Mouse (Mus musculus) embryo, embryonic 10 days (tissue): ENCODE results near the gene Jarid2.

ENCODE experiments used
- DNase-seq: peaks from one replicate; pipeline ENCODE4 v3.0.0-alpha.2; 2015; ENCODE audit warnings: low spot score

Jarid2 gene

GRCm38 (mm10) chr13:44839866-44840835, 110.9 kb downstream of the Jarid2 start:
- DNase-seq = peak; percentile 82

- DNase-seq = no peak
Measured at GRCm38 (mm10) chr13:44851426-44851825, 122.2 kb downstream of the Jarid2 start.

- DNase-seq = no peak
Measured at GRCm38 (mm10) chr13:44852024-44852423, 122.8 kb downstream of the Jarid2 start.

- no peak for DNase-seq
Measured at GRCm38 (mm10) chr13:44865566-44865965, 136.3 kb downstream of the Jarid2 start.

- no peak for DNase-seq
Measured at GRCm38 (mm10) chr13:44868037-44868650, 138.9 kb downstream of the Jarid2 start.

GRCm38 (mm10) chr13:44869418-44870119, 140.3 kb downstream of the Jarid2 start:
- DNase-seq = peak; percentile 97

GRCm38 (mm10) chr13:44876799-44877198, 147.5 kb downstream of the Jarid2 start:
- no peak for DNase-seq

GRCm38 (mm10) chr13:44881001-44881400, 151.7 kb downstream of the Jarid2 start:
- DNase-seq = no peak

GRCm38 (mm10) chr13:44886221-44886620, 156.9 kb downstream of the Jarid2 start:
- DNase-seq = no peak

- no peak for DNase-seq
Measured at GRCm38 (mm10) chr13:44890612-44891011, 161.3 kb downstream of the Jarid2 start.

- DNase-seq = no peak
Measured at GRCm38 (mm10) chr13:44891813-44892730, 162.8 kb downstream of the Jarid2 start.

- no peak for DNase-seq
Measured at GRCm38 (mm10) chr13:44896211-44896610, 166.9 kb downstream of the Jarid2 start.

GRCm38 (mm10) chr13:44902299-44902698, 173.0 kb downstream of the Jarid2 start:
- DNase-seq = no peak

- DNase-seq = no peak
Measured at GRCm38 (mm10) chr13:44903416-44903815, 174.1 kb downstream of the Jarid2 start.

GRCm38 (mm10) chr13:44904271-44904670, 175.0 kb downstream of the Jarid2 start:
- no peak for DNase-seq

GRCm38 (mm10) chr13:44906141-44906540, 176.9 kb downstream of the Jarid2 start:
- DNase-seq = no peak

GRCm38 (mm10) chr13:44907702-44908101, 178.4 kb downstream of the Jarid2 start:
- DNase-seq = no peak

- DNase-seq = peak; percentile 21
Measured at GRCm38 (mm10) chr13:44908790-44909189, 179.5 kb downstream of the Jarid2 start.

- DNase-seq = no peak
Measured at GRCm38 (mm10) chr13:44912851-44913250, 183.6 kb downstream of the Jarid2 start.

GRCm38 (mm10) chr13:44913560-44913959, 184.3 kb downstream of the Jarid2 start:
- DNase-seq = peak; percentile 62

GRCm38 (mm10) chr13:44915382-44915781, 186.1 kb downstream of the Jarid2 start:
- no peak for DNase-seq
